Mouse (Mus musculus) c-Kit-negative CD71-positive TER-119-positive erythroid progenitor cells, embryonic 14.5 days (primary cell): ENCODE results near the gene Svop.

Experiments
- DNase-seq: peaks from one replicate; pipeline ENCODE4 v3.0.0-alpha.2; 2013; ENCODE audit warnings: low read depth, low spot score

Gene Svop

GRCm38 (mm10) chr5:114091057-114091807, at the start of gene Svop:
TSS of gene Svop (minus strand) at chr5:114091570.
- no peak for DNase-seq

GRCm38 (mm10) chr5:114139175-114139574, 47.8 kb upstream of the Svop start:
- DNase-seq = no peak

- DNase-seq = no peak
Measured at GRCm38 (mm10) chr5:114138277-114139164, 47.2 kb upstream of the Svop start.

- no peak for DNase-seq
Measured at GRCm38 (mm10) chr5:114137481-114138276, 46.3 kb upstream of the Svop start.

- DNase-seq = no peak
Measured at GRCm38 (mm10) chr5:114135516-114135915, 44.1 kb upstream of the Svop start.

GRCm38 (mm10) chr5:114134091-114134534, 42.7 kb upstream of the Svop start:
- DNase-seq = no peak

- DNase-seq = no peak
Measured at GRCm38 (mm10) chr5:114132841-114133240, 41.5 kb upstream of the Svop start.

- peak; percentile 17 for DNase-seq
Measured at GRCm38 (mm10) chr5:114131521-114131840, 40.1 kb upstream of the Svop start.

- DNase-seq = peak; percentile 84
Measured at GRCm38 (mm10) chr5:114130698-114131520, 39.5 kb upstream of the Svop start.

- peak; percentile 15 for DNase-seq
Measured at GRCm38 (mm10) chr5:114130211-114130605, 38.8 kb upstream of the Svop start, which contains the start of gene Ung. TSS of gene Ung (plus strand) at chr5:114130386.

GRCm38 (mm10) chr5:114129550-114130210, 38.3 kb upstream of the Svop start:
- DNase-seq = no peak

GRCm38 (mm10) chr5:114127374-114128349, 36.3 kb upstream of the Svop start, which contains the start of gene Alkbh2:
TSS of gene Alkbh2 (minus strand) at chr5:114128218.
- DNase-seq = peak; percentile 65

GRCm38 (mm10) chr5:114126499-114127244, 35.3 kb upstream of the Svop start:
- no peak for DNase-seq

GRCm38 (mm10) chr5:114126008-114126407, 34.6 kb upstream of the Svop start:
- DNase-seq = no peak

- DNase-seq = no peak
Measured at GRCm38 (mm10) chr5:114119806-114120205, 28.4 kb upstream of the Svop start.

- no peak for DNase-seq
Measured at GRCm38 (mm10) chr5:114116586-114116985, 25.2 kb upstream of the Svop start.

GRCm38 (mm10) chr5:114115030-114115429, 23.7 kb upstream of the Svop start:
- DNase-seq = no peak

- no peak for DNase-seq
Measured at GRCm38 (mm10) chr5:114113334-114113733, 22.0 kb upstream of the Svop start.
